Mouse (Mus musculus): Measurements from ENCODE around the gene Cdkl4.

GRCm38 (mm10) chr17:80620786-80621423, 43.3 kb upstream of the Cdkl4 start:
- TF ChIP-seq POLR2A (IDR thresholded peaks at IDR 0.05; ENCODE audit: low read depth, low read length): no peak
- peak; percentile 93 for TF ChIP-seq CTCF (IDR thresholded peaks at IDR 0.05; ENCODE audit: borderline replicate concordance, insufficient read depth, low read length)

Data from embryonic fibroblast, embryonic 13.5 days (primary cell).